Comparison of ENCODE assay signal across 9 mouse cellular contexts in genomic region chr9:8900203-8901012, GRCm38 (mm10). TPM values are rescaled to one million over a fixed set of nuclear protein-coding genes. Genes with fewer than 3 reads are reported as not detected.
DNase-seq lines count a peak whose midpoint lies in the region; ATAC-seq lines count a peak whose summit lies in the region.
"Had no signal": no experiment of that assay in that cellular context is flagged by ENCODE, and none has a peak within 500 bp of the region (broad histone marks: within the 10 kb centered on the region; RNA-seq: fewer than 3 reads in every experiment).

No protein-coding gene starts in this region.

- H3K27me3 ChIP-seq in embryonic facial prominence, embryonic 12.5 days = peaks cover 43% of the 10 kb centered on the region
- peaks cover 14% of the 10 kb centered on the region for H3K27me3 ChIP-seq in hindbrain, embryonic 15.5 days
- peaks cover 71% of the 10 kb centered on the region for H3K27me3 ChIP-seq in megakaryocyte, embryonic 14.5 days (replicated peaks)

- intact Hi-C loops in left cerebral cortex, postnatal 36 days (cut with DNase I) = no loop called here

- no peaks in the 10 kb centered on the region for H3K36me3 ChIP-seq in embryonic facial prominence, embryonic 12.5 days
- no peaks in the 10 kb centered on the region for H3K36me3 ChIP-seq in hindbrain, embryonic 15.5 days
- no peaks in the 10 kb centered on the region for H3K36me3 ChIP-seq in megakaryocyte, embryonic 14.5 days (replicated peaks; ENCODE audit: low read length)

- DNase-seq in 3134 (ENCODE audit: extremely low read depth, insufficient read length, low spot score) (peak; percentile 6), R1 (ENCODE audit: low read depth, low spot score) (peak; percentile 64)
- DNase-seq in left cerebral cortex, postnatal 36 days (ENCODE audit: low spot score in 2 of 2) = peak; percentile 13 to 32
- peak; percentile 18 for DNase-seq in right cerebral cortex, postnatal 14 days
- no peak for DNase-seq in c-Kit-positive CD71-positive TER-119-positive erythroid progenitor cells, embryonic 14.5 days (ENCODE audit: low spot score)

- WGBS in embryonic facial prominence, embryonic 12.5 days = 1% methylated on average over 40 of the region's 41 CpGs
- under 1% methylated on average over 41 of the region's 41 CpGs for WGBS in hindbrain, embryonic 15.5 days

- H3K9me3 ChIP-seq in embryonic facial prominence, embryonic 12.5 days = no peaks in the 10 kb centered on the region
- H3K9me3 ChIP-seq in hindbrain, embryonic 15.5 days = no peaks in the 10 kb centered on the region
- peaks cover 14% of the 10 kb centered on the region; the same call in 1 of the 2 replicates for H3K9me3 ChIP-seq in megakaryocyte, embryonic 14.5 days

- peak overlapping the region; percentile 95 for H3K4me2 ChIP-seq in embryonic facial prominence, embryonic 12.5 days (replicated peaks)
- H3K4me2 ChIP-seq in hindbrain, embryonic 15.5 days = peak overlapping the region; percentile 88

- H3K27ac ChIP-seq in embryonic facial prominence, embryonic 12.5 days = no peak overlapping the region
- no peak overlapping the region for H3K27ac ChIP-seq in hindbrain, embryonic 15.5 days (replicated peaks)

- ATAC-seq in embryonic facial prominence, embryonic 12.5 days (ENCODE audit: insufficient number of reproducible peaks, insufficient read depth, low FRiP score, low TSS enrichment) = peak; percentile 42; the same call in 1 of the 2 replicates
- peak; percentile 23; the same call in 1 of the 2 replicates for ATAC-seq in hindbrain, embryonic 15.5 days (ENCODE audit: low FRiP score, low read depth)

- peaks cover 18% of the 10 kb centered on the region for H3K4me1 ChIP-seq in embryonic facial prominence, embryonic 12.5 days
- peaks cover 16% of the 10 kb centered on the region for H3K4me1 ChIP-seq in hindbrain, embryonic 15.5 days (replicated peaks)
- H3K4me1 ChIP-seq in megakaryocyte, embryonic 14.5 days = peaks cover 25% of the 10 kb centered on the region

- peak overlapping the region; percentile 58 for H3K4me3 ChIP-seq in embryonic facial prominence, embryonic 12.5 days
- H3K4me3 ChIP-seq in hindbrain, embryonic 15.5 days = peak overlapping the region; percentile 63
- H3K4me3 ChIP-seq in megakaryocyte, embryonic 14.5 days (replicated peaks) = peak overlapping the region; percentile 86

- H3K9ac ChIP-seq in embryonic facial prominence, embryonic 12.5 days = 0 out of 2 replicates have a peak overlapping the region, but pooled peaks have one; percentile 7
- peak overlapping the region; percentile 70 for H3K9ac ChIP-seq in hindbrain, embryonic 15.5 days

RNA-seq across cellular contexts. Expression of gene Pgr, which starts 0.8 kb away (rescaled TPM):
- polyA plus RNA-seq in embryonic facial prominence, embryonic 12.5 days (2016; fragmentation: Nextera tagmentation; extraction: Ambion mirVana) = 0.19 and 0.33 TPM in 2 replicates
- polyA plus RNA-seq in hindbrain, embryonic 15.5 days (2015; fragmentation: Nextera tagmentation; extraction: Ambion mirVana) = 3.9 and 4.4 TPM in 2 replicates
- 10 to 100 TPM; 19.5 to 20.5 TPM for total RNA-seq in left cerebral cortex, postnatal 36 days (2021)
- polyA plus RNA-seq in megakaryocyte, embryonic 14.5 days (2012; ENCODE audit: insufficient read depth, low replicate concordance) = not detected in 2 replicates
- polyA plus RNA-seq: spleen, adult 2 months had no signal
